Mouse (Mus musculus): ENCODE results near the gene Btbd35f10. TPM values are rescaled to one million over a fixed set of nuclear protein-coding genes. Genes with fewer than 3 reads are reported as not detected.
"Not testable (repeated sequence)": the region's sequence is repeated elsewhere in the genome, so short reads cannot be mapped to it uniquely, and the experiment has no call there.

The Btbd35f10 gene
- not detected in 2 replicates for polyA plus RNA-seq (2014; fragmentation: Nextera tagmentation; extraction: Ambion mirVana)

DNA sequence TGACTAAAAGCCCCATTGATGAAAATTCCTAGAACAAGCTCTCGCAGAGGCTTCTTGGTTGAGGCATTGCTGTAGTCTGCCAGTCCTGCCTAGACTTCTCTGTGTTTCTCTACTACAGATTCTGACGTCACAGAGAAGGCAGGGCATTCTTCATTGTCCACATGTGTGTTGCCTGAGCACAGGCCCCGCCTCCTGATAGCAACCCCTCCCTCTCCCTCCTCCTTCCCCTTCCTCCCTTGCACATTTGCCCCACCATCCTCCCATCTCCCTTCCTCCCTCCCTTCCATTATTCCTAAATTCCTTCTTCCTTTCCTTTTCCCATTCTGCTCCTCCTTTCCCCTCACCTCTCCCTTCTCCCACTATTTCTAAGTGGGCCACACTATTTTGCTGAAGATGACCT, at the start of gene Btbd35f10:
TSS of gene Btbd35f10 (minus strand) at position 101 of the 400 bp plus-strand sequence.
- H3K27me3 ChIP-seq (replicated peaks; ENCODE audit: control insufficient read depth, insufficient read depth, low read length); H3K4me2 ChIP-seq (ENCODE audit: low read length); H3K4me1 ChIP-seq (replicated peaks; ENCODE audit: control insufficient read depth, insufficient read depth, low read length); ATAC-seq (replicated peaks; ENCODE audit: low FRiP score, low TSS enrichment, low read depth); H3K9me3 ChIP-seq (ENCODE audit: control insufficient read depth, low read length); H3K4me3 ChIP-seq (ENCODE audit: low read depth, low read length); H3K9ac ChIP-seq (ENCODE audit: low read length); H3K36me3 ChIP-seq (ENCODE audit: control insufficient read depth, insufficient read depth, low read length); DNase-seq (ENCODE audit: low spot score); H3K27ac ChIP-seq (ENCODE audit: low read depth): not testable (repeated sequence)
- no CpG with 5 or more reads among the region's 3 CpGs for WGBS

Other genes with a start within 250 kb of the Btbd35f10 start
- gene Btbd35f18, start 52.7 kb downstream of the Btbd35f10 start, polyA plus RNA-seq (2014; fragmentation: Nextera tagmentation; extraction: Ambion mirVana), result not detected in 2 replicates
- not detected in 2 replicates for gene Btbd35f16, start 204.1 kb upstream of the Btbd35f10 start, polyA plus RNA-seq (2014; fragmentation: Nextera tagmentation; extraction: Ambion mirVana)

All from intestine, embryonic 14.5 days (tissue).